Mouse (Mus musculus): ENCODE data around the gene Med15. TPM values are rescaled to one million over a fixed set of nuclear protein-coding genes. Genes with fewer than 3 reads are reported as not detected.

Gene Med15
- polyA plus RNA-seq, 1 experiment: 65.3 TPM

- TF ChIP-seq CTCF (IDR thresholded peaks at IDR 0.05; ENCODE audit: borderline replicate concordance, insufficient read depth, low read length): no peak
- no peak for TF ChIP-seq POLR2A (IDR thresholded peaks at IDR 0.05; ENCODE audit: low read depth, low read length)
- H3K27ac ChIP-seq (ENCODE audit: insufficient read depth, low read length): no peak overlapping the region
- no peak overlapping the region for H3K4me3 ChIP-seq (ENCODE audit: insufficient read depth, low read length)
- H3K4me1 ChIP-seq (ENCODE audit: control insufficient read depth, insufficient read depth, low read length): no peaks in the 10 kb centered on the region
Measured at GRCm38 (mm10) chr16:17605684-17606083, 127.0 kb downstream of the Med15 start.

DNA sequence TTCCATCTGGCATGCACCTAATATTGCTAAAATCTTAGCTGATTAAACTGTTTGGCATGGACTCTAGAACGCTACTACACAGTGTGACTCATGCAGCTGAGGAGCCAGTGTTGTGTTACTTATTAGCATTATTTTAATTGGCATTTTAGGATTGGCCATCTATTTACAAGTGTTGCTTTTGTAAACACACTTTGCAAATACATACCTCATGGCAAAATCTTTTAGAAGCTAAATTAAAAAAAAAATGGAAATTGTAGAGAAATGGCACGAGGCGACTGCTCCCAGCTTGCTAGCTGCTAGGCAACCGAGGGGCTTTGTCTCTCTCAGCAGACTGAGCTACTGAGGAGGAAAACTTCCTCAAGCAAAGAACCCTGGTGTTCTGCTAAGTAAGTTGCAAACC is 127.8 kb downstream of the Med15 start:
- Histone ChIP-seq H3K4me3 (ENCODE audit: insufficient read depth, low read length) (no peak overlapping the region), H3K4me1 (ENCODE audit: control insufficient read depth, insufficient read depth, low read length) (no peaks in the 10 kb centered on the region), H3K27ac (ENCODE audit: insufficient read depth, low read length) (no peak overlapping the region)
- TF ChIP-seq POLR2A (IDR thresholded peaks at IDR 0.05; ENCODE audit: low read depth, low read length): no peak
- TF ChIP-seq CTCF (IDR thresholded peaks at IDR 0.05; ENCODE audit: borderline replicate concordance, insufficient read depth, low read length): no peak

Other genes starting within 250 kb of the Med15 start
- not detected in 2 replicates for gene Aifm3, start 243.3 kb downstream of the Med15 start, polyA plus RNA-seq (2011; ENCODE audit: insufficient read length, low read depth, missing spikeins)
- 97.5 and 113 TPM in 2 replicates for gene Lztr1, start 224.2 kb downstream of the Med15 start, polyA plus RNA-seq (2011; ENCODE audit: insufficient read length, low read depth, missing spikeins)
- gene Thap7, start 201.8 kb downstream of the Med15 start, polyA plus RNA-seq (2011; ENCODE audit: insufficient read length, low read depth, missing spikeins): 23.8 and 27.0 TPM in 2 replicates
- gene Lrrc74b, start 171.6 kb downstream of the Med15 start, polyA plus RNA-seq (2011; ENCODE audit: insufficient read length, low read depth, missing spikeins): 0.25 TPM in 1 of 2 replicates, not detected in the other
- 2.2 and 3.0 TPM in 2 replicates for gene P2rx6, start 171.0 kb downstream of the Med15 start, polyA plus RNA-seq (2011; ENCODE audit: insufficient read length, low read depth, missing spikeins)
- gene Slc7a4, start 149.7 kb downstream of the Med15 start, polyA plus RNA-seq (2011; ENCODE audit: insufficient read length, low read depth, missing spikeins): 2.1 and 2.2 TPM in 2 replicates
- 28.7 and 44.8 TPM in 2 replicates for gene Smpd4, start 113.5 kb downstream of the Med15 start, polyA plus RNA-seq (2011; ENCODE audit: insufficient read length, low read depth, missing spikeins)
- 7.1 and 9.7 TPM in 2 replicates for gene Ccdc74a, start 86.4 kb downstream of the Med15 start, polyA plus RNA-seq (2011; ENCODE audit: insufficient read length, low read depth, missing spikeins)
- 53.4 and 63.8 TPM in 2 replicates for gene Klhl22, start 26.7 kb upstream of the Med15 start, polyA plus RNA-seq (2011; ENCODE audit: insufficient read length, low read depth, missing spikeins)
- 46.1 and 46.5 TPM in 2 replicates for gene Scarf2, start 64.4 kb upstream of the Med15 start, polyA plus RNA-seq (2011; ENCODE audit: insufficient read length, low read depth, missing spikeins)
- gene B830017H08Rik, start 100.2 kb upstream of the Med15 start, polyA plus RNA-seq (2011; ENCODE audit: insufficient read length, low read depth, missing spikeins): not detected in 2 replicates
- 0.90 and 1.4 TPM in 2 replicates for gene Car15, start 105.5 kb upstream of the Med15 start, polyA plus RNA-seq (2011; ENCODE audit: insufficient read length, low read depth, missing spikeins)
- gene Gm20518, start 158.8 kb upstream of the Med15 start, polyA plus RNA-seq (2011; ENCODE audit: insufficient read length, low read depth, missing spikeins): 0.26 TPM in 1 of 2 replicates, not detected in the other
- gene Tssk1, start 161.3 kb upstream of the Med15 start, polyA plus RNA-seq (2011; ENCODE audit: insufficient read length, low read depth, missing spikeins): not detected in 2 replicates
- gene Dgcr2, start 165.7 kb upstream of the Med15 start, polyA plus RNA-seq (2011; ENCODE audit: insufficient read length, low read depth, missing spikeins): 46.3 and 53.0 TPM in 2 replicates
- gene Tssk2, start 165.7 kb upstream of the Med15 start, polyA plus RNA-seq (2011; ENCODE audit: insufficient read length, low read depth, missing spikeins): not detected in 2 replicates
- gene Ess2, start 178.5 kb upstream of the Med15 start, polyA plus RNA-seq (2011; ENCODE audit: insufficient read length, low read depth, missing spikeins): 17.5 and 20.7 TPM in 2 replicates
- not detected in 2 replicates for gene Gsc2, start 182.2 kb upstream of the Med15 start, polyA plus RNA-seq (2011; ENCODE audit: insufficient read length, low read depth, missing spikeins)
- 77.8 and 111 TPM in 2 replicates for gene Slc25a1, start 195.3 kb upstream of the Med15 start, polyA plus RNA-seq (2011; ENCODE audit: insufficient read length, low read depth, missing spikeins)
- gene Vpreb2, start 247.5 kb upstream of the Med15 start, polyA plus RNA-seq (2011; ENCODE audit: insufficient read length, low read depth, missing spikeins): not detected in 2 replicates